Mouse (Mus musculus) G1E (cell line): ENCODE data around the gene Tmco4. TPM values are rescaled to one million over a fixed set of nuclear protein-coding genes. Genes with fewer than 3 reads are reported as not detected.

ENCODE experiments used
- ATAC-seq: 2 replicates; pipeline ENCODE4 v1.8.0; 2016; ENCODE audit warnings: mild to moderate bottlenecking; ENCODE audit not compliant: insufficient number of reproducible peaks, poor library complexity, low FRiP score, severe bottlenecking; ENCODE audit errors: extremely low read depth
- DNase-seq: peaks from one replicate; pipeline ENCODE4 v3.0.0; 2012; ENCODE audit warnings: low spot score
- H3K27me3 ChIP-seq: 2 replicates; pipeline ENCODE4 v1.6.1; 2012; ENCODE audit warnings: mild to moderate bottlenecking, low read length, inconsistent platforms; ENCODE audit not compliant: insufficient read depth
- H3K36me3 ChIP-seq: replicated peaks from 2 replicates; pipeline ENCODE3; 2012; ENCODE audit warnings: mild to moderate bottlenecking, inconsistent platforms
- H3K4me1 ChIP-seq: 2 replicates; pipeline ENCODE4 v1.6.1; 2012; ENCODE audit warnings: low read depth, low read length, inconsistent platforms, mixed read lengths; ENCODE audit not compliant: insufficient read depth
- H3K4me3 ChIP-seq: 2 replicates; pipeline ENCODE4 v1.5.1; 2012; ENCODE audit warnings: low read depth, mild to moderate bottlenecking, inconsistent platforms, low read length, moderate library complexity, mixed read lengths
- H3K9me3 ChIP-seq: replicated peaks from 2 replicates; pipeline ENCODE4 v1.6.1; 2012; ENCODE audit warnings: inconsistent platforms
- CTCF ChIP-seq: IDR thresholded peaks from 2 replicates; pipeline ENCODE4 v1.5.1; 2012; ENCODE audit warnings: low read depth, low read length, inconsistent platforms, mixed read lengths
- GATA1 ChIP-seq: IDR thresholded peaks from 2 replicates; pipeline ENCODE4 v1.6.1; 2012; ENCODE audit warnings: borderline replicate concordance, low read length, inconsistent platforms, mixed read lengths
- GATA2 ChIP-seq: IDR thresholded peaks from 2 replicates; pipeline ENCODE4 v1.6.1; 2012; ENCODE audit warnings: low read depth, low read length, inconsistent platforms, borderline replicate concordance
- POLR2AphosphoS5 ChIP-seq: IDR thresholded peaks from 2 replicates; pipeline ENCODE4 v1.6.1; 2012; ENCODE audit warnings: low read depth, low read length, inconsistent platforms; ENCODE audit not compliant: insufficient replicate concordance
- TAL1 ChIP-seq: conservative IDR thresholded peaks from 2 replicates; pipeline ENCODE4 v1.6.1; 2012; ENCODE audit warnings: low read depth, low read length, inconsistent platforms, mixed read lengths
- polyA plus RNA-seq: library from polyadenylated mRNA; stranded (reverse); fragments of >175 nt; gene quantifications from 2 replicates; pipeline ENCODE4 v1.2.3, GENCODE M21; 2012
- total RNA-seq, 2 experiments: library from RNA; stranded (forward) in 1 of 2; stranded (reverse) in 1 of 2; fragments of 200-1000 nt in 1 of 2; fragments of >200 nt in 1 of 2; fragmentation: Nextera tagmentation in 1 of 2; gene quantifications; 2 replicates each; pipeline ENCODE4 v1.2.3; 2014 to 2017

The Tmco4 gene
- total and polyA plus RNA-seq, 3 experiments = 11.6 to 19.8 (median 16.5) TPM

- no peak for ATAC-seq
- no peaks in the 10 kb centered on the region for H3K27me3 ChIP-seq
- DNase-seq = no peak
- H3K4me3 ChIP-seq = no peak overlapping the region
- H3K36me3 ChIP-seq = peaks cover 70% of the 10 kb centered on the region
- H3K4me1 ChIP-seq = peaks cover 8% of the 10 kb centered on the region
- H3K9me3 ChIP-seq = no peaks in the 10 kb centered on the region
- no peak for TF ChIP-seq POLR2AphosphoS5
- no peak for TF ChIP-seq GATA1
- no peak for TF ChIP-seq GATA2
- TF ChIP-seq CTCF = no peak
- no peak for TF ChIP-seq TAL1
These were observed 51.7 kb downstream of the Tmco4 start for GRCm38 (mm10) chr4:139024379-139024778.

GRCm38 (mm10) chr4:139030675-139031074 is 58.0 kb downstream of the Tmco4 start:
- no peaks in the 10 kb centered on the region for H3K27me3 ChIP-seq
- TF ChIP-seq POLR2AphosphoS5 (no peak), GATA1 (no peak), TAL1 (no peak), CTCF (no peak), GATA2 (no peak)
- H3K4me1 ChIP-seq = no peaks in the 10 kb centered on the region
- no peak overlapping the region for H3K4me3 ChIP-seq
- H3K9me3 ChIP-seq = no peaks in the 10 kb centered on the region; the same call in 1 of the 2 replicates
- ATAC-seq (no peak), DNase-seq (no peak)
- peaks cover 78% of the 10 kb centered on the region for H3K36me3 ChIP-seq

- Histone ChIP-seq H3K27me3 (no peaks in the 10 kb centered on the region), H3K4me1 (no peaks in the 10 kb centered on the region), H3K4me3 (no peak overlapping the region), H3K36me3 (peaks cover 97% of the 10 kb centered on the region), H3K9me3 (peaks cover 4% of the 10 kb centered on the region)
- TF ChIP-seq GATA1 = no peak
- no peak for TF ChIP-seq CTCF
- TF ChIP-seq POLR2AphosphoS5 = no peak
- no peak for TF ChIP-seq GATA2
- TF ChIP-seq TAL1 = no peak
- no peak for ATAC-seq
- DNase-seq = no peak
These were observed 59.8 kb downstream of the Tmco4 start for GRCm38 (mm10) chr4:139032521-139032920.

GRCm38 (mm10) chr4:139033263-139034009 is 60.7 kb downstream of the Tmco4 start:
- H3K27me3 ChIP-seq = no peaks in the 10 kb centered on the region
- peaks cover 4% of the 10 kb centered on the region for H3K9me3 ChIP-seq
- no peak overlapping the region for H3K4me3 ChIP-seq
- ATAC-seq (no peak), DNase-seq (no peak)
- no peaks in the 10 kb centered on the region for H3K4me1 ChIP-seq
- H3K36me3 ChIP-seq = peaks cover 99% of the 10 kb centered on the region
- TF ChIP-seq GATA2 (no peak), TAL1 (no peak), CTCF (no peak), POLR2AphosphoS5 (no peak), GATA1 (no peak)

DNA sequence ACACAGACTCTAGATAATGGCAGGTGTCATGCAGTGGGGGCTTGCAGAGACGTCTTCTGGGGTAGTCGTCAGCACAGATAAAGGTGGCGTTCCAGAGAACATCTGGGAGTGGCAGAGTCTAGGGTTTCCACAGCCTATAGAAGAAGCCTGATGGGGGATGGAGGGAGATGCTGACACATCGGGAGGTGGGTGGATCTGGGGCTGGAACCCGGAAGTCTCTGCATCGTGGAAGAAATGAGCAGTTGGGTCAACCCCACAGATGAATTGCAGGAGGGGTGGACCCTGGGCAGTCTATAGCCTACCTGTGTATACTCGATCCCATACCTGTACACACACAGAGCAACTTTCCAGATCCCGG is 61.3 kb downstream of the Tmco4 start:
- DNase-seq (no peak), ATAC-seq (no peak)
- H3K9me3 ChIP-seq = peaks cover 4% of the 10 kb centered on the region
- TF ChIP-seq TAL1 = no peak
- TF ChIP-seq GATA2 = no peak
- TF ChIP-seq CTCF = no peak
- no peak for TF ChIP-seq POLR2AphosphoS5
- no peak for TF ChIP-seq GATA1
- peaks cover 100% of the 10 kb centered on the region for H3K36me3 ChIP-seq
- no peaks in the 10 kb centered on the region for H3K4me1 ChIP-seq
- no peaks in the 10 kb centered on the region for H3K27me3 ChIP-seq
- no peak overlapping the region for H3K4me3 ChIP-seq

DNA sequence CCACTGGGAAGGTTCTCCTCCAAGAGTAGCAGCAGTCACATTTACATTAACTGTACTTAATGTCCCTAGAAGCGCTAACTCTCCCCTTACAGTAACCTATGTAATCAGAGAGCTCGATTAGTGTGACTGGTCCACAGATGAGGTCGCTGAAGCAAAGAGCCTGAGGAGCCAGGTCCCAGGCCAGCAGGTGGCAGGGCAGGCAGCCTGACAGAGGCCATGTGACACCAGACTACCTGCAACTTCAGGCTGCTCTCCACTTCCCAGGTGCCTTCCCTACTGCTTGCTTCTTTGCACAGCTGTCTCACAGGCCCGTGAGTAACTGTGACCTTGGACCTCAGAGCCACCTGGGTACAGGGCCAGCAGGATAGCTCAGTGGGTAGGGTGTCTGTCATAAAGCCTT is 61.9 kb downstream of the Tmco4 start:
- no peaks in the 10 kb centered on the region for H3K27me3 ChIP-seq
- no peak for DNase-seq
- H3K36me3 ChIP-seq = peaks cover 100% of the 10 kb centered on the region
- no peak for TF ChIP-seq GATA2
- TF ChIP-seq TAL1 = no peak
- TF ChIP-seq CTCF = no peak
- no peak for TF ChIP-seq GATA1
- no peaks in the 10 kb centered on the region for H3K4me1 ChIP-seq
- ATAC-seq = no peak
- no peak overlapping the region for H3K4me3 ChIP-seq
- peaks cover 4% of the 10 kb centered on the region for H3K9me3 ChIP-seq

DNA sequence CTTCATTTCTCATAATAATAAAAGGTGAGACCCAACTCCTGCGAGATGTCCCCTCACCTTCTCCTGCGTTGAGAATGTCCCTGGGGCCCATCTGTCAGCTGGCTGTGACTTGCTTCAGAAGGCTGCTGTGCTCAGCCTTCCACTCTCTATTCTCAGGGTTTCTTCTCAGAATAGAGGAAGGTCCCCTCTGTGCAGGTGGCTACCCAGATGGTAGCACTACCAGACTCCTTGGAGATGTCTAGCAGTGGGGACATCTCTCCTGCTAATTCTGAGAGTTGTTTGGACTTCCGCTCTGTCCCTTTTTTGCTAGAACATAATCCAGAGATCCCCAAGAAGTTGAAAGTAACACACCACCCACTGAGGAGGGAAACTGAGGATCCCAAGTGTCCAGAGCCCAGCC is 62.3 kb downstream of the Tmco4 start:
- no peak overlapping the region for H3K4me3 ChIP-seq
- H3K9me3 ChIP-seq = peaks cover 4% of the 10 kb centered on the region
- DNase-seq (no peak), ATAC-seq (no peak)
- H3K4me1 ChIP-seq = no peaks in the 10 kb centered on the region
- no peaks in the 10 kb centered on the region for H3K27me3 ChIP-seq
- TF ChIP-seq TAL1 (no peak), GATA2 (no peak), GATA1 (no peak), CTCF (no peak), POLR2AphosphoS5 (no peak)
- H3K36me3 ChIP-seq = peaks cover 100% of the 10 kb centered on the region
